Mouse (Mus musculus): Measurements from ENCODE around the gene Prss56. TPM values are rescaled to one million over a fixed set of nuclear protein-coding genes. Genes with fewer than 3 reads are reported as not detected.

Prss56 gene
- total and polyA plus RNA-seq, 2 experiments from 2014 or later = 0.31 to 0.46 TPM

GRCm38 (mm10) chr1:87226409-87227159, 43.5 kb downstream of the Prss56 start:
- no peak overlapping the region for H3K27ac ChIP-seq
- TF ChIP-seq CTCF (IDR thresholded peaks at IDR 0.05; ENCODE audit: low read depth) = no peak
- ATAC-seq (no peak), DNase-seq (ENCODE audit: low spot score) (no peak)
- no peaks in the 10 kb centered on the region for H3K27me3 ChIP-seq (ENCODE audit: insufficient read depth, low read length)
- H3K4me2 ChIP-seq (ENCODE audit: low read depth, low read length) = no peak overlapping the region
- WGBS = 97% methylated on average over 1 of the region's 1 CpGs
- H3K9ac ChIP-seq (replicated peaks; ENCODE audit: low read length) = no peak overlapping the region
- H3K4me3 ChIP-seq (ENCODE audit: low read length) = no peak overlapping the region
- no peaks in the 10 kb centered on the region for H3K9me3 ChIP-seq (ENCODE audit: low read length)
- peaks cover 75% of the 10 kb centered on the region for H3K36me3 ChIP-seq (ENCODE audit: insufficient read depth, low read length)
- no peaks in the 10 kb centered on the region for H3K4me1 ChIP-seq (ENCODE audit: insufficient read depth, low read length)

- no peak for TF ChIP-seq CTCF (IDR thresholded peaks at IDR 0.05; ENCODE audit: low read depth)
- Histone ChIP-seq H3K27ac (no peak overlapping the region), H3K27me3 (ENCODE audit: insufficient read depth, low read length) (no peaks in the 10 kb centered on the region), H3K4me1 (ENCODE audit: insufficient read depth, low read length) (no peaks in the 10 kb centered on the region), H3K9ac (replicated peaks; ENCODE audit: low read length) (no peak overlapping the region), H3K4me3 (ENCODE audit: low read length) (no peak overlapping the region), H3K9me3 (ENCODE audit: low read length) (no peaks in the 10 kb centered on the region), H3K36me3 (ENCODE audit: insufficient read depth, low read length) (peaks cover 75% of the 10 kb centered on the region), H3K4me2 (ENCODE audit: low read depth, low read length) (no peak overlapping the region)
- 75% methylated on average over 3 of the region's 3 CpGs for WGBS
- DNase-seq (ENCODE audit: low spot score) (peak; percentile 43), ATAC-seq (peak; percentile 55; the same call in 1 of the 2 replicates)
Measured at GRCm38 (mm10) chr1:87227160-87227550, 44.0 kb downstream of the Prss56 start.

GRCm38 (mm10) chr1:87230606-87231005, 47.5 kb downstream of the Prss56 start:
- no peak for TF ChIP-seq CTCF (IDR thresholded peaks at IDR 0.05; ENCODE audit: low read depth)
- Histone ChIP-seq H3K4me1 (ENCODE audit: insufficient read depth, low read length) (no peaks in the 10 kb centered on the region), H3K4me2 (ENCODE audit: low read depth, low read length) (no peak overlapping the region), H3K27me3 (ENCODE audit: insufficient read depth, low read length) (no peaks in the 10 kb centered on the region), H3K4me3 (ENCODE audit: low read length) (no peak overlapping the region), H3K9ac (replicated peaks; ENCODE audit: low read length) (no peak overlapping the region), H3K9me3 (ENCODE audit: low read length) (no peaks in the 10 kb centered on the region), H3K27ac (no peak overlapping the region), H3K36me3 (ENCODE audit: insufficient read depth, low read length) (peaks cover 71% of the 10 kb centered on the region)
- whole genome bisulfite sequencing = 59% methylated on average over 5 of the region's 5 CpGs
- DNase-seq (ENCODE audit: low spot score) (no peak), ATAC-seq (no peak)

GRCm38 (mm10) chr1:87232197-87232596, 49.1 kb downstream of the Prss56 start:
- 59% methylated on average over 7 of the region's 7 CpGs for WGBS
- no peak overlapping the region for H3K9ac ChIP-seq (replicated peaks; ENCODE audit: low read length)
- ATAC-seq (no peak), DNase-seq (ENCODE audit: low spot score) (no peak)
- no peak overlapping the region for H3K4me3 ChIP-seq (ENCODE audit: low read length)
- H3K27ac ChIP-seq = no peak overlapping the region
- no peaks in the 10 kb centered on the region for H3K27me3 ChIP-seq (ENCODE audit: insufficient read depth, low read length)
- no peaks in the 10 kb centered on the region for H3K9me3 ChIP-seq (ENCODE audit: low read length)
- H3K36me3 ChIP-seq (ENCODE audit: insufficient read depth, low read length) = peaks cover 72% of the 10 kb centered on the region
- H3K4me1 ChIP-seq (ENCODE audit: insufficient read depth, low read length) = no peaks in the 10 kb centered on the region
- no peak overlapping the region for H3K4me2 ChIP-seq (ENCODE audit: low read depth, low read length)
- TF ChIP-seq CTCF (IDR thresholded peaks at IDR 0.05; ENCODE audit: low read depth) = no peak

Other genes starting within 250 kb of the Prss56 start
- not detected in 2 replicates for gene Alppl2, start 93.4 kb upstream of the Prss56 start, total RNA-seq (2014; rRNA removed)
- not detected in 2 replicates for gene Alppl2, start 93.4 kb upstream of the Prss56 start, polyA plus RNA-seq (2015; fragmentation: Nextera tagmentation; extraction: Ambion mirVana)
- not detected in 2 replicates for gene Alpi, start 81.7 kb upstream of the Prss56 start, total RNA-seq (2014; rRNA removed)
- gene Alpi, start 81.7 kb upstream of the Prss56 start, polyA plus RNA-seq (2015; fragmentation: Nextera tagmentation; extraction: Ambion mirVana) = not detected in 2 replicates
- not detected in 2 replicates for gene Akp3, start 58.3 kb upstream of the Prss56 start, total RNA-seq (2014; rRNA removed)
- not detected in 2 replicates for gene Akp3, start 58.3 kb upstream of the Prss56 start, polyA plus RNA-seq (2015; fragmentation: Nextera tagmentation; extraction: Ambion mirVana)
- 45.6 and 50.0 TPM in 2 replicates for gene Ecel1, start 26.8 kb upstream of the Prss56 start, total RNA-seq (2014; rRNA removed)
- gene Ecel1, start 26.8 kb upstream of the Prss56 start, polyA plus RNA-seq (2015; fragmentation: Nextera tagmentation; extraction: Ambion mirVana) = 35.6 and 36.2 TPM in 2 replicates
- gene Chrnd, start 7.3 kb downstream of the Prss56 start, total RNA-seq (2014; rRNA removed) = not detected in 2 replicates
- gene Chrnd, start 7.3 kb downstream of the Prss56 start, polyA plus RNA-seq (2015; fragmentation: Nextera tagmentation; extraction: Ambion mirVana) = not detected in 2 replicates
- 0.22 TPM in 1 of 2 replicates, not detected in the other for gene Chrng, start 21.3 kb downstream of the Prss56 start, total RNA-seq (2014; rRNA removed)
- 0.06 TPM in 1 of 2 replicates, not detected in the other for gene Chrng, start 21.3 kb downstream of the Prss56 start, polyA plus RNA-seq (2015; fragmentation: Nextera tagmentation; extraction: Ambion mirVana)
- gene Eif4e2, start 30.6 kb downstream of the Prss56 start, total RNA-seq (2014; rRNA removed) = 60.4 and 68.1 TPM in 2 replicates
- gene Eif4e2, start 30.6 kb downstream of the Prss56 start, polyA plus RNA-seq (2015; fragmentation: Nextera tagmentation; extraction: Ambion mirVana) = 99.7 and 103 TPM in 2 replicates
- gene Efhd1, start 81.0 kb downstream of the Prss56 start, total RNA-seq (2014; rRNA removed) = 12.4 and 13.0 TPM in 2 replicates
- gene Efhd1, start 81.0 kb downstream of the Prss56 start, polyA plus RNA-seq (2015; fragmentation: Nextera tagmentation; extraction: Ambion mirVana) = 6.4 and 7.8 TPM in 2 replicates
- 56.8 and 58.1 TPM in 2 replicates for gene Gigyf2, start 143.7 kb downstream of the Prss56 start, total RNA-seq (2014; rRNA removed)
- gene Gigyf2, start 143.7 kb downstream of the Prss56 start, polyA plus RNA-seq (2015; fragmentation: Nextera tagmentation; extraction: Ambion mirVana) = 51.3 and 51.9 TPM in 2 replicates
- gene Kcnj13, start 211.4 kb downstream of the Prss56 start, total RNA-seq (2014; rRNA removed) = 5.0 and 12.7 TPM in 2 replicates
- 33.2 and 37.3 TPM in 2 replicates for gene Kcnj13, start 211.4 kb downstream of the Prss56 start, polyA plus RNA-seq (2015; fragmentation: Nextera tagmentation; extraction: Ambion mirVana)

Data from hindbrain, postnatal 0 days (tissue).